Mouse (Mus musculus): Measurements from ENCODE around the gene Zik1.

Gene Zik1

DNA sequence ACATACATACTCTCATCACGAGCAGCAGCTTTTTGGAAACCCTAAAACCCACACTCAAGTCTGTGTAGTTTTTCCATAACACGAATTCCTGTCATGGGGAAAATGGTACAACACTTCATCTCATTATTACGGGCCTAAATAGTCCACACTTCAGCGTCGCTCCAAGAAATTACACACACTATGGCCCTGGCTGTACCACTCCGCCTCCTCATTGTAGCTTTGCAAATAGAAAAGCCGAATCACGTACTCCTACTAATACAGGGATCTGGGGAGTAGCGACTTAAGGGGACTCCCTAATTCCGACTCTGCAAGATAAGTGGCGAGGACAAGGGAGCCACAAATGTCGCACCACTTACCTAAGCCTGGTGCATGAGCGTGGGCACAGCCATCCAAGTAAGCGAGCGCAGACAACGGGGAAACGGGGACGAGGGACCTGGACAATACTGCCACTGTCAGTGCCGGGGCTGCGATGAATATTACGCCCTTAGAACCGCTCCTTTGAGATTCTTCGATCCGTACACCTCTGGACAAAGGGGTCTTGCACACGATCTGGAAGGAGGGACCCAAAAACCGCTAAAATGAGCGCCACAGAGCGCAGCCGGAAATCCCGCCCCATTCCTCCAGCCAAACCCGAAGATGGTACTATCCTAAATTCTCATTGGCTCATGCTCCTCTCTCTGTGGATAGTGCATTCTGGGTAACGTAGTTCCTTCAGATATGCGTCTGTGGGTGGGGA lies at the start of gene Zik1:
Gene Zik1 (minus strand): TSS at position 609 of the 736 bp plus-strand sequence.
- peak; percentile 88 for DNase-seq (ENCODE audit: low read depth, low spot score)

GRCm38 (mm10) chr7:10495578-10495977 lies 384 bp upstream of the Zik1 start:
- DNase-seq (ENCODE audit: low read depth, low spot score): no peak

DNA sequence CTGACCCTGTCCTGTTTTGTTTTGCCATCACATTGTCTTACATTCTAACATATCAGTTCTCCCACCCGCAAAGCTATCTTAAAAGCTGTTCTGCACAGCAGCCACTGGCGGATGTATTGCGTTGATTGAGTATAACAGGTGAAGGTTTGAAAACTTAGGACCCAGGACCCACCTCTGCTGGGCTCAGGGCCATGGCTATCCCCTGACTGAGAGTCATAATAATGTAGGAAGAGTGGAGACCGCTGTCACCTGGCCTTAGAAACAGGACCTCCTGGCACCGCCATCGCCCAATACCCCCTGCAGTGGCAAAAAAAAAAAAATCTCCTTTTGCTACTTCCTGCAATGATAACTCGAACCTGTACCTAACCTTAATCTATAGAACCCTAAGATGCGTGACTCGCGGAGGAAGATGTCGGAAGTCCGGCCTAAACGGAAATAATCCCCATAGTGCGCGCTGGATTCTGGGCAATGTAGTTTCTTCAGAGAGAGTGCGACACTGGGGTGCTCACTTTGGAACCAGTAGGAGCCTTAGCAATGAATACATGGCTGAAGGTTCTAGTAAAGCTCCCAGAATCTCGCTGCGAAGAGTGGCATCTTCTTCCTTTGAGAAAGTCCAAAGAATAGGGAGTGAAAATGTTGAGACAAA lies 14.5 kb downstream of the Zik1 start:
- peak; percentile 21 for DNase-seq (ENCODE audit: low read depth, low spot score)

DNA sequence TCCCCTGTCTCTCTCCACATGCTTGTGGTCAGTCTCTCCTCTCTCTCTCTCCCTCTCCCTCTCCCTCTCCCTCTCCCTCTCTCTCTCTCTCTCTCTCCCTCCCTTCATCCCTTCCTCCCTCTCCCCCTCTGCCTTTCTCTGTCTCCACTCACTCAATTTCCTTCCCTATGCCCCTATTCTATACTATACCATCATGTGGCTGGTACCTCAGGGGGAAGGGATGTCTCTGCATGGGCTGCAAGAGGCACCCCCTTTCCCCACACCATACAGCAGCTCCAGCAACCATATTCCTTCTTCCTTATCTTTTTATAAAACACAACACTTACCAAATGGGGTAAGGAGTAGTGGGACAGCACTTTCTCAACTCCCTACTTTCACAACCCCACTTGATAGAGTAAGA lies 15.4 kb downstream of the Zik1 start:
- DNase-seq (ENCODE audit: low read depth, low spot score): no peak

- no peak for DNase-seq (ENCODE audit: low read depth, low spot score)
Observed at GRCm38 (mm10) chr7:10458166-10458565, 37.0 kb downstream of the Zik1 start.

DNA sequence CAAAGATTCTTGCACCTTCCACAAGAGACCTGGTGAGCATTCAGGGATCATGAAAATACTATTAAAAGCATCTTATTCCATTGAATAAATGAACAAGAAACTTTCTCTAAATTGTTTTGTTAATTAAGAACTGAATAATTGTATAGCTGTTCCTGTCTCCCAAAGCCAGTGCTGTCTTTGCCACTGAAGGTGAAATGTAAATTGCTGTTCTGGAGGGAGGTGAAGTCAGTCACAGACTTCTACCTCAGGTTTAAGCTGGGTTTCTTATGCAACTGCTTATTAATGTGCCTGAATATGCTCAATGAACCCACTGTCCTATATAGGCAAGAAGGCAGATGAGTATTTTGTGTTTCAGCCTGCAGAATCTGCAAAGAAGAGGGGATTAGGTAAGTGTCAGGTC lies 52.2 kb downstream of the Zik1 start, which contains the start of gene Vmn1r67:
Gene Vmn1r67 (plus strand): TSS at position 301 of the 400 bp plus-strand sequence.
- no peak for DNase-seq (ENCODE audit: low read depth, low spot score)
